Mouse (Mus musculus): ENCODE measurements around the gene Plcb4. TPM values are rescaled to one million over a fixed set of nuclear protein-coding genes. Genes with fewer than 3 reads are reported as not detected.

The Plcb4 gene
- total and polyA plus RNA-seq, 3 experiments: not detected

DNA sequence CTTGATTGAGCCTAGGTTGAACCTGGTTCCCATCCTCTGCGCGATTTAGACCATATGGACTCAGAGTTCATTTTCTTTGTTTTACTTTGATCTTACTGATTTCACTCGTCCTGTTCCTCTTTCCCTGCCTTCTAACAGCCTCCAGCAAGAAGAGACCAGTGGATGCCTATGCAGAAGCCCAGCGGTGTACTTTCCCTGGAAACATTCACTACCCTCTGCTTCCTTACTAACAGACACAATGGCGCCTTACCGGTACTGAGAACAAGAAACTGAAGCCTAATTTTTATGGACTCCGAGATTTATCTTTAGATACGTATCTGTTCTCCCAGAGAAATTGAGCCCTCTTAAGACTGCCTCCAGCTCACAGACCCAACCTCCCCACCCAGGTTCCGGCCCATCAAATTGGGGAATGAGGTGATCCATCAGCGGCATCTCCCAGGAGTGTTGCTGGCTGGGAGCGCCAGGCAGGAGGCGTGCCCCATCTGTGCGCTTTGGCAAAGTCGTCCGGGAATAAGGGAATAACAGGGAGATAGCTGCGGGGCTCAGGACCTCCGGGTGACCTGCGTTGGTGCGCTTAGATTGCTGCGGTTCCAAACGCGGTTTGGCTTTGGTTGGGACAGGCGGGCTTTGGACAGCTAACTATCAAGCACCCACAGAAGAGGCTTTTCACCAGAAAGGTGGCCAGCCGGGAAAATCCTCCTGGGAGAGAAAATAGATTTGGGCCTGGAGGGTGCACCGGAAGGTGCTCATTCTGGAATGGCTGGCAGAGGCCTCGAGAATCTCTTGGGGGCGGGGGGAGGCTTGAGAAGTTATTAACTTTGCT, 392.2 kb downstream of the Plcb4 start:
- Histone ChIP-seq H3K79me2 (replicated peaks; ENCODE audit: control insufficient read depth, extremely low read depth, insufficient read depth, poor library complexity, severe bottlenecking) (no peaks in the 10 kb centered on the region), H3K27me3 (replicated peaks) (no peaks in the 10 kb centered on the region), H3K4me3 (replicated peaks in 1 of 3; ENCODE audit: low read depth in 2 of 3, low read length in 2 of 3, poor library complexity in 1 of 3) (no peak overlapping the region), H3K9ac (ENCODE audit: insufficient read depth, low read depth) (no peak overlapping the region), H3K27ac (ENCODE audit: insufficient read depth, low read depth) (no peak overlapping the region), H3K4me2 (ENCODE audit: insufficient read depth, low read depth, poor library complexity, severe bottlenecking) (no peak overlapping the region), H3K36me3 (replicated peaks in 1 of 2; ENCODE audit: control insufficient read depth in 1 of 2, insufficient read depth in 1 of 2, low read length in 1 of 2) (no peaks in the 10 kb centered on the region), H3K9me3 (replicated peaks; ENCODE audit: low read length) (peaks cover 61% of the 10 kb centered on the region), H3K4me1 (ENCODE audit: control insufficient read depth in 1 of 2, insufficient read depth in 2 of 2) (no peaks in the 10 kb centered on the region)
- TF ChIP-seq JUND (conservative IDR thresholded peaks at IDR 0.05; ENCODE audit: low read depth, low read length): no peak
- no peak for TF ChIP-seq USF2 (conservative IDR thresholded peaks at IDR 0.05; ENCODE audit: low read depth, low read length)
- TF ChIP-seq RAD21 (IDR thresholded peaks at IDR 0.05; ENCODE audit: low read depth, low read length): no peak
- no peak for TF ChIP-seq CTCF (conservative IDR thresholded peaks at IDR 0.05 in 1 of 2, IDR thresholded peaks at IDR 0.05 in 1 of 2; ENCODE audit: low read depth in 2 of 2, low read length in 2 of 2)
- TF ChIP-seq POLR2A (IDR thresholded peaks at IDR 0.05; ENCODE audit: low read depth, low read length): no peak
- TF ChIP-seq SMC3 (IDR thresholded peaks at IDR 0.05; ENCODE audit: low read depth, low read length): no peak
- TF ChIP-seq POLR2AphosphoS2 (IDR thresholded peaks at IDR 0.05; ENCODE audit: low read depth, low read length): no peak
- TF ChIP-seq CHD2 (IDR thresholded peaks at IDR 0.05; ENCODE audit: low read length): no peak
- no peak for TF ChIP-seq ETS1 (conservative IDR thresholded peaks at IDR 0.05; ENCODE audit: low read depth, low read length)
- no peak for TF ChIP-seq MAZ (IDR thresholded peaks at IDR 0.05; ENCODE audit: low read depth, low read length)
- dilution Hi-C loops (cut with MboI; ENCODE audit: extremely low pct_ligation_motif_present, extremely low pct_unique_long_range_greater_than_20kb, low sequenced_read_pairs) (no loop called here), in situ Hi-C loops (cut with MboI; ENCODE audit: low pct_ligation_motif_present, low pct_unique_long_range_greater_than_20kb, low sequenced_read_pairs) (no loop called here)
- no peak for DNase-seq (ENCODE audit: extremely low read depth)

DNA sequence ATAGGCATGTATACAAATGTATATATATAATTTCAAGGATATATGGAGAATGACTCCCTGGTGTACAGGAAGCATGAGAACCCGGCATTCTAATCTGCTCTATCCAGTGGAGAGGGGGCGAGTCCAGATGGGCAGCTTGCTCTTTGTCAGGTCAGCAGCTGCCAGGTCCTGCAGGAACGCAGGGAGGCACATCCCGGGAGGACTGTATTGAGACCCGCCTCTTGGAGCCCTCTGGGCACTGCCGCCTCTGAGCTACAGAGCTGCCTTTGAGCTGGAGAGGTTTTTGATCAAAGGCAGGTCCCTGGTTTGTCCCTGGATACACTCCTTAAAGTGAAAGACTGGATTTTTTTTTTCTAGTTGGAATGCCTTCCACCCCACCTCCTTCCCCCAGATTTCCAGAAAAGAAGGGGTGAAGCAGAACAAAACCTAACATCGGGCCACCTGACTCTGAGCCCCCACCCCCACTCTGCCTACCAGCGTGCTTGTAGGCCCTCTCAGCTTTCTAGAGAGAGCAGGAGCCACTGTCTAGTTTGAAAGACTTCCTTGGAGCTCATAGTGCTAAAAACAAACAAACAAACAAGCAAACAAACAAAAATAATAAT, 393.0 kb downstream of the Plcb4 start, which contains the start of gene Lamp5:
Lamp5 (plus strand) TSS at position 552 of the 602 bp plus-strand sequence.
- dilution Hi-C loops (cut with MboI; ENCODE audit: extremely low pct_ligation_motif_present, extremely low pct_unique_long_range_greater_than_20kb, low sequenced_read_pairs) (no loop called here), in situ Hi-C loops (cut with MboI; ENCODE audit: low pct_ligation_motif_present, low pct_unique_long_range_greater_than_20kb, low sequenced_read_pairs) (no loop called here)
- Histone ChIP-seq H3K9ac (ENCODE audit: insufficient read depth, low read depth) (no peak within 1 kb of the TSS), H3K9me3 (replicated peaks; ENCODE audit: low read length) (peaks cover 55% of the 10 kb centered on the region), H3K27me3 (replicated peaks) (no peaks in the 10 kb centered on the region), H3K79me2 (replicated peaks; ENCODE audit: control insufficient read depth, extremely low read depth, insufficient read depth, poor library complexity, severe bottlenecking) (no peaks in the 10 kb centered on the region), H3K4me2 (ENCODE audit: insufficient read depth, low read depth, poor library complexity, severe bottlenecking) (no peak within 1 kb of the TSS), H3K4me3 (replicated peaks in 1 of 3; ENCODE audit: low read depth in 2 of 3, low read length in 2 of 3, poor library complexity in 1 of 3) (no peak within 1 kb of the TSS), H3K27ac (ENCODE audit: insufficient read depth, low read depth) (no peak within 1 kb of the TSS), H3K36me3 (replicated peaks in 1 of 2; ENCODE audit: control insufficient read depth in 1 of 2, insufficient read depth in 1 of 2, low read length in 1 of 2) (no peaks in the 10 kb centered on the region), H3K4me1 (ENCODE audit: control insufficient read depth in 1 of 2, insufficient read depth in 2 of 2) (no peaks in the 10 kb centered on the region)
- no peak for TF ChIP-seq ZC3H11A (IDR thresholded peaks at IDR 0.05; ENCODE audit: low read depth, low read length)
- TF ChIP-seq SMC3 (IDR thresholded peaks at IDR 0.05; ENCODE audit: low read depth, low read length): no peak
- TF ChIP-seq USF2 (conservative IDR thresholded peaks at IDR 0.05; ENCODE audit: low read depth, low read length): no peak
- TF ChIP-seq IRF4 (IDR thresholded peaks at IDR 0.05; ENCODE audit: low read depth, low read length): no peak
- TF ChIP-seq MYC (IDR thresholded peaks at IDR 0.05; ENCODE audit: low read depth, low read length): no peak
- TF ChIP-seq MAX (IDR thresholded peaks at IDR 0.05; ENCODE audit: low read length): no peak
- TF ChIP-seq CHD1 (IDR thresholded peaks at IDR 0.05; ENCODE audit: low read depth, low read length): no peak
- DNase-seq (ENCODE audit: extremely low read depth): no peak

Data from CH12.LX (cell line).